Mouse (Mus musculus) small intestine, adult 2 months (tissue): ENCODE data around the gene Adgrg2. TPM values are rescaled to one million over a fixed set of nuclear protein-coding genes. Genes with fewer than 3 reads are reported as not detected.
A peak's percentile ranks its signal among the peaks of the same experiment; 100 is the strongest.

Experiments
- H3K27ac ChIP-seq: fragments of 200-500 bp; 2 replicates; pipeline ENCODE4 v1.5.1; 2012; ENCODE audit warnings: low read depth, low read length, control low read depth, inconsistent platforms; ENCODE audit not compliant: insufficient read depth
- H3K27me3 ChIP-seq: fragments of 200-500 bp; 2 replicates; pipeline ENCODE4 v1.6.1; 2012; ENCODE audit warnings: mild to moderate bottlenecking, moderate library complexity, low read length, inconsistent platforms; ENCODE audit not compliant: control insufficient read depth, insufficient read depth
- H3K36me3 ChIP-seq: fragments of 200-500 bp; 2 replicates; pipeline ENCODE4 v1.6.1; 2012; ENCODE audit warnings: mild to moderate bottlenecking, low read length, control low read depth, inconsistent platforms; ENCODE audit not compliant: control insufficient read depth, insufficient read depth
- H3K4me1 ChIP-seq: fragments of 200-500 bp; 2 replicates; pipeline ENCODE4 v1.6.1; 2012; ENCODE audit warnings: low read length, inconsistent platforms, mixed read lengths; ENCODE audit not compliant: control insufficient read depth, insufficient read depth, insufficient read length
- H3K4me3 ChIP-seq: fragments of 200-500 bp; 2 replicates; pipeline ENCODE4 v1.5.1; 2012; ENCODE audit warnings: low read depth, mild to moderate bottlenecking, control low read depth, inconsistent platforms, low read length, moderate library complexity
- CTCF ChIP-seq: fragments of 200-500 bp; IDR thresholded peaks from 2 replicates; pipeline ENCODE4 v1.5.1; 2012; ENCODE audit warnings: low read depth, mild to moderate bottlenecking, control low read depth, inconsistent platforms, low read length, moderate library complexity, mixed read lengths; ENCODE audit not compliant: insufficient replicate concordance, insufficient read length; ENCODE audit errors: extremely low read depth
- POLR2A ChIP-seq: fragments of 200-500 bp; IDR thresholded peaks from 2 replicates; pipeline ENCODE4 v1.6.1; 2012; ENCODE audit warnings: low read depth, mild to moderate bottlenecking, control low read depth, inconsistent platforms, low read length, moderate library complexity
- WGBS: fragments of 180-500 bp; shearing (Covaris S2); methylation state at CpG from one replicate; pipeline ENCODE4 v1.1.7; 2018; 5-methylcytosine and 5-hydroxymethylcytosine counted together
- polyA plus RNA-seq: library from polyadenylated mRNA; depleted of rRNA; stranded (reverse); fragments of >200 nt; gene quantifications from 2 replicates; pipeline ENCODE4 v1.2.3, GENCODE M21; 2012; rRNA removed

Adgrg2 gene
- 0.09 and 0.62 TPM in 2 replicates for polyA plus RNA-seq

GRCm38 (mm10) chrX:160390464-160390956 is at the start of gene Adgrg2:
Gene Adgrg2, plus strand, starts transcription at chrX:160390690.
- Histone ChIP-seq H3K27ac (no peak within 1 kb of the TSS), H3K4me3 (peak within 1 kb of the TSS; percentile 50), H3K27me3 (peaks cover 3% of the 10 kb centered on the region; the same call in 1 of the 2 replicates), H3K4me1 (no peaks in the 10 kb centered on the region; the same call in 1 of the 2 replicates), H3K36me3 (no peaks in the 10 kb centered on the region)
- WGBS = 15% methylated on average over 40 of the region's 42 CpGs
- TF ChIP-seq CTCF (no peak), POLR2A (no peak)

DNA sequence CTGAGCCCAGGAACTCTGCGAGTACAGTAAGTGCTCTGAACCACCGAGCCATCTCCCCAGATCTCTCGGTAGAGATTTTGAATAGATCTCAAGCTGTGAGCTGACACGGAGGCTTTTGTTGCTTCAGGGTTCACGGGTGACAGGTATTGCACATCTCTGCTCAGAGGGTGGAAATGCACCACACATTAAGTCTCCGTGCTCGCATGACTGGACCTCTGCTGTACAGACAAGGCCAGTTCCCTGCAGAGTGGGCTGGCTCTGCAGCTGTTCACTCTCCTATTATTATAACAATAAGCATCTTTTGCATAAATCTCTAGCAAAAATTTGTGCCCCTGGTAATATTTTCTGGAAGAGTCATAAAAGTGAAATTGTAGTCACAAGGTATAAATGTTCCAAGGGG is 39.5 kb upstream of the Adgrg2 start:
- no peaks in the 10 kb centered on the region for H3K27me3 ChIP-seq
- H3K27ac ChIP-seq = no peak overlapping the region
- TF ChIP-seq CTCF = no peak
- TF ChIP-seq POLR2A = no peak
- H3K4me3 ChIP-seq = no peak overlapping the region
- WGBS = 82% methylated on average over 7 of the region's 7 CpGs
- no peaks in the 10 kb centered on the region for H3K36me3 ChIP-seq
- no peaks in the 10 kb centered on the region for H3K4me1 ChIP-seq

GRCm38 (mm10) chrX:160351967-160352677 is 38.4 kb upstream of the Adgrg2 start:
- Histone ChIP-seq H3K27me3 (no peaks in the 10 kb centered on the region), H3K4me1 (no peaks in the 10 kb centered on the region), H3K4me3 (no peak overlapping the region), H3K36me3 (no peaks in the 10 kb centered on the region), H3K27ac (no peak overlapping the region)
- no peak for TF ChIP-seq POLR2A
- TF ChIP-seq CTCF = no peak
- WGBS = 46% methylated on average over 1 of the region's 1 CpGs

DNA sequence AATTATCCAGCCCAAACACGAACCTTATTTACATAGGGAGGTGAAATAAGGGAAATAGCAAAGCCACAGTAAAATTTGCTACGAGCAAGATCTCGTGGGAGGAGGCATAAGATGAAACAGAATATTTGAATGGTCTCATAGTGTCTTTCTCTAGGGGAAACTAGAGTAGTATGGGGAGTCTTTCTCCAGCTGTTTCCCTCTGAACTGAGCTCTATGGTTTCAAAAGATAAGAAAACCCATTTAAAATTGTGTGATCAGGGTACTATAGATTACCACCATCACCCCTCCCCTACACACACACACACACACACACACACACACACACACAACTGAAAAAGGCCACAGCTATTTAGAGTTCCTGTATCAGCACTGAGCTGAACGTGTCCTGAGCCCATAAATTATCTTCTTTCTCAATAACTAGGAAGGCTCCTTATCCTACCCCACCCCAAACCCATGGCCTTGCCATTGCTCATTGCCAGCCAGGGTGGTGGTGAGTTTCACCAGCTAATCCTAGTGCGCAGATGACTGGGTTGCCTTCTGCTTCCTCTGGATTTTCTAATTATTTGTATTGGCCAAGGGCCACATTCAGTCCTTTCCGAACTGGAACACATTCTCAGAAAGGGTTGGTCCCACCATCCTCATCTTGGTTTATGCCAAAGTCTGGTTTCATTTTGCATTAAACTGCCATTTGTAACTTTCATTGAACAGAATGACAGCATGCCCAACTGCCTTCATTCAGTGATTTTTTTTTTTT is 5.6 kb upstream of the Adgrg2 start:
- WGBS = 63% methylated on average over 6 of the region's 6 CpGs
- Histone ChIP-seq H3K36me3 (no peaks in the 10 kb centered on the region), H3K4me3 (no peak overlapping the region)

DNA sequence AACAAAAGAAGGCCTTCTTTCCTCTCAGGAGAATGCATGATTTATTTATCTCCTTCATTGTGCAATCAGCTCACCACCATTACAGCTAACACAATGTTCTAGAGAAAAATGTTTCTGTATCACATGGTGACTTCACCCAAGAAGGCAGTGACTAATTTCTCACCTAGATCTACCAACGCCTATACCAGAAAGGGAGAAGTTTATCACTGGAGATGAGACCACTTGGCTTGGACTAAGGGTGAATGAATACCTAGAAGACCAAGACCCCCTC is 5.1 kb upstream of the Adgrg2 start:
- TF ChIP-seq POLR2A (no peak), CTCF (no peak)
- H3K27ac ChIP-seq = no peak overlapping the region
- WGBS = 76% methylated on average over 1 of the region's 1 CpGs

More for the DNA sequence above, 5.6 kb upstream of the Adgrg2 start:
- no peak for TF ChIP-seq POLR2A
- TF ChIP-seq CTCF = no peak
- Histone ChIP-seq H3K4me1 (no peaks in the 10 kb centered on the region), H3K27me3 (no peaks in the 10 kb centered on the region), H3K27ac (no peak overlapping the region)

DNA sequence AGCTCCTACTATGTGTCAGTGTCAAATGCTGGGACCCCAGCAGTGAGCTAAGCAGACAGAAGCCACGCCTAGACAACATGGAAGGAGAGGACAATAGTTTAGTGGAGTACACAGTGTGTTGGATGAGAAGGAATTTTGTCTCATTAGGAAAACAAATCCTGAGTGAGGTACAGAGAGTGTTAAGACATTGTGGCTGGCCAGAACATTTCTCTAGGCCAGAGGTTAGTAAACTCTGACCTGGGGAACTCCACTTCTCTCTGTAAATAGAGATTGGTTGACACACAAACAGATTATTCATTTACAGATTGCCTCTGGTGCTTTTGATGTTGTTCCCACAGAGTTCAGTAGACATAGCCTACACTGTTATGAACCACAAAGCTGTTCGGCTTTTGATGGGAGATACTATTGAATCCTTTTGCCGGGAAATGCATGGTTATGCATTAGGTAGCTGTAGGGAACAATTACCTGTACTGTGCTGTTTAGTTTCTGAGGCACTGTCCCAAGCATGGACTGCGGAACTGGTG is 22.5 kb downstream of the Adgrg2 start:
- Histone ChIP-seq H3K27me3 (no peaks in the 10 kb centered on the region), H3K4me1 (peaks cover 3% of the 10 kb centered on the region; the same call in 1 of the 2 replicates), H3K27ac (0 out of 2 replicates have a peak overlapping the region, but pooled peaks have one; percentile 51), H3K4me3 (no peak overlapping the region), H3K36me3 (no peaks in the 10 kb centered on the region)
- 77% methylated on average over 4 of the region's 4 CpGs for WGBS
- no peak for TF ChIP-seq POLR2A
- TF ChIP-seq CTCF = no peak

More for the DNA sequence above, 5.1 kb upstream of the Adgrg2 start:
- Histone ChIP-seq H3K36me3 (no peaks in the 10 kb centered on the region), H3K4me3 (no peak overlapping the region), H3K4me1 (no peaks in the 10 kb centered on the region), H3K27me3 (no peaks in the 10 kb centered on the region; the same call in 1 of the 2 replicates)

DNA sequence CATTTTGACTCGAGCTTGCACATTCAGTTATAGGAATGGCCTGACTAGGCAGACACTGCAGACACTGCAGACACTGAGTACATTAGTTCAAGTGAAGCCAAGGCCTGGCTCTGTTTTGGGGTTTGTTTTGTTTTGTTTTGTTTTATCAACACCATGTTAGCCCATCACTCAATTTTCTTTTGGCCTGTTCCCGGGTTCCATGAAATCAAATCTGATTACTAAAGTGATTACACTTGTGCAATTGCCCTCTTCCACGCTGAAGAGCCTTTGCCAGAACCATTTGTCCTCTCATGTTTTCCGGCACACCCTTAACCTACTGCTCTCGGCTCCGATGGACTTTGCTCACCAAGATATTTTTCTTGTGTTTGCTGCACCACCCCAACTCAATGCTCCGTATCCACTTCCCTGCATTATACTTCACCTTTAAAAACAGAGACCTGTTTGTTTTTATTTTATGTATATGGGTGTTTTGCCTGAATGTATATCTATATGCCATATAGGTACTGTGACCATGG is 23.4 kb downstream of the Adgrg2 start:
- H3K27me3 ChIP-seq = no peaks in the 10 kb centered on the region
- H3K4me3 ChIP-seq = no peak overlapping the region
- 37% methylated on average over 7 of the region's 7 CpGs for WGBS
- no peaks in the 10 kb centered on the region for H3K36me3 ChIP-seq
- H3K4me1 ChIP-seq = peaks cover 3% of the 10 kb centered on the region; the same call in 1 of the 2 replicates
- H3K27ac ChIP-seq = peak overlapping the region; percentile 51; the same call in 1 of the 2 replicates
- TF ChIP-seq POLR2A (no peak), CTCF (no peak)
